Mouse (Mus musculus): ENCODE data around the gene Armcx6. TPM values are rescaled to one million over a fixed set of nuclear protein-coding genes. Genes with fewer than 3 reads are reported as not detected.
"Not testable (repeated sequence)": the region's sequence is repeated elsewhere in the genome, so short reads cannot be mapped to it uniquely, and the experiment has no call there.

Armcx6 gene
- polyA plus RNA-seq, 1 experiment from 2014 or later, result 7.2 TPM

- Histone ChIP-seq H3K9ac (no peak overlapping the region), H3K4me3 (no peak overlapping the region), H3K36me3 (no peaks in the 10 kb centered on the region), H3K9me3 (replicated peaks) (no peaks in the 10 kb centered on the region), H3K4me2 (no peak overlapping the region), H3K27ac (no peak overlapping the region), H3K4me1 (peaks cover 7% of the 10 kb centered on the region; the same call in 1 of the 2 replicates), H3K27me3 (replicated peaks) (0 out of 2 replicates have a peak, but pooled peaks cover 9% of the 10 kb centered on the region)
- WGBS (ENCODE audit: insufficient replicate concordance), result 92% methylated on average over 1 of the region's 1 CpGs
- ATAC-seq, result peak; percentile 52
Measured at GRCm38 (mm10) chrX:134737796-134738195, 13.4 kb downstream of the Armcx6 start.

- Histone ChIP-seq H3K27ac (no peak overlapping the region), H3K4me2 (no peak overlapping the region), H3K4me1 (no peaks in the 10 kb centered on the region), H3K9ac (no peak overlapping the region), H3K9me3 (replicated peaks) (no peaks in the 10 kb centered on the region), H3K27me3 (replicated peaks) (0 out of 2 replicates have a peak, but pooled peaks cover 8% of the 10 kb centered on the region), H3K36me3 (no peaks in the 10 kb centered on the region), H3K4me3 (no peak overlapping the region)
- no peak for ATAC-seq
- WGBS (ENCODE audit: insufficient replicate concordance), result 31% methylated on average over 4 of the region's 4 CpGs
Measured at GRCm38 (mm10) chrX:134729778-134730177, 21.4 kb downstream of the Armcx6 start.

- H3K9me3 ChIP-seq (replicated peaks); ATAC-seq; H3K4me2 ChIP-seq; H3K27ac ChIP-seq; H3K36me3 ChIP-seq; H3K4me1 ChIP-seq; H3K9ac ChIP-seq; H3K4me3 ChIP-seq; H3K27me3 ChIP-seq (replicated peaks): not testable (repeated sequence)
- WGBS (ENCODE audit: insufficient replicate concordance), result 41% methylated on average over 2 of the region's 2 CpGs
Measured at GRCm38 (mm10) chrX:134723762-134724161, 27.5 kb downstream of the Armcx6 start.

GRCm38 (mm10) chrX:134718524-134718923, 32.7 kb downstream of the Armcx6 start:
- Histone ChIP-seq H3K9me3 (replicated peaks) (no peaks in the 10 kb centered on the region), H3K36me3 (no peaks in the 10 kb centered on the region), H3K4me1 (no peaks in the 10 kb centered on the region), H3K27me3 (replicated peaks) (0 out of 2 replicates have a peak, but pooled peaks cover 3% of the 10 kb centered on the region), H3K9ac (peak overlapping the region; percentile 61), H3K4me3 (peak overlapping the region; percentile 59), H3K27ac (peak overlapping the region; percentile 68; the same call in 1 of the 2 replicates), H3K4me2 (peak overlapping the region; percentile 77)
- ATAC-seq, result peak; percentile 74; the same call in 1 of the 2 replicates
- 16% methylated on average over 14 of the region's 14 CpGs for WGBS (ENCODE audit: insufficient replicate concordance)

GRCm38 (mm10) chrX:134717752-134718308, 33.4 kb downstream of the Armcx6 start, which contains the start of gene Armcx1:
Gene Armcx1 (plus strand): TSS chrX:134717963.
- peak within 1 kb of the TSS; percentile 68 for H3K27ac ChIP-seq
- H3K9ac ChIP-seq, result peak within 1 kb of the TSS; percentile 61
- WGBS (ENCODE audit: insufficient replicate concordance), result 10% methylated on average over 16 of the region's 16 CpGs
- 0 out of 2 replicates have a peak, but pooled peaks cover 3% of the 10 kb centered on the region for H3K27me3 ChIP-seq (replicated peaks)
- no peaks in the 10 kb centered on the region for H3K9me3 ChIP-seq (replicated peaks)
- H3K4me3 ChIP-seq, result peak within 1 kb of the TSS; percentile 59
- ATAC-seq, result peak; percentile 89
- H3K4me1 ChIP-seq, result no peaks in the 10 kb centered on the region
- peak within 1 kb of the TSS; percentile 77 for H3K4me2 ChIP-seq
- H3K36me3 ChIP-seq, result no peaks in the 10 kb centered on the region

- Histone ChIP-seq H3K4me3 (no peak overlapping the region), H3K36me3 (no peaks in the 10 kb centered on the region), H3K9me3 (replicated peaks) (no peaks in the 10 kb centered on the region), H3K9ac (no peak overlapping the region), H3K4me1 (no peaks in the 10 kb centered on the region), H3K27me3 (replicated peaks) (0 out of 2 replicates have a peak, but pooled peaks cover 3% of the 10 kb centered on the region), H3K4me2 (no peak overlapping the region), H3K27ac (no peak overlapping the region)
- no peak for ATAC-seq
- 53% methylated on average over 3 of the region's 3 CpGs for WGBS (ENCODE audit: insufficient replicate concordance)
Measured at GRCm38 (mm10) chrX:134716863-134717262, 34.4 kb downstream of the Armcx6 start.

Small RNAs within 50 kb of the gene (microRNA-seq; reads per million reads assigned to microRNA genes)
- not detected for gene Mir7093

Other genes starting within 250 kb of the Armcx6 start
- 123 and 136 TPM in 2 replicates for gene Timm8a1, start 209.6 kb downstream of the Armcx6 start, polyA plus RNA-seq (2016; fragmentation: Nextera tagmentation; extraction: Ambion mirVana)
- gene Btk, start 167.8 kb downstream of the Armcx6 start, polyA plus RNA-seq (2016; fragmentation: Nextera tagmentation; extraction: Ambion mirVana), result 29.9 and 30.8 TPM in 2 replicates
- 409 and 421 TPM in 2 replicates for gene Rpl36a, start 165.8 kb downstream of the Armcx6 start, polyA plus RNA-seq (2016; fragmentation: Nextera tagmentation; extraction: Ambion mirVana)
- gene Gla, start 150.3 kb downstream of the Armcx6 start, polyA plus RNA-seq (2016; fragmentation: Nextera tagmentation; extraction: Ambion mirVana), result 4.5 and 4.8 TPM in 2 replicates
- 110 and 111 TPM in 2 replicates for gene Hnrnph2, start 150.2 kb downstream of the Armcx6 start, polyA plus RNA-seq (2016; fragmentation: Nextera tagmentation; extraction: Ambion mirVana)
- 0.79 and 0.81 TPM in 2 replicates for gene Armcx4, start 64.9 kb downstream of the Armcx6 start, polyA plus RNA-seq (2016; fragmentation: Nextera tagmentation; extraction: Ambion mirVana)
- 11.4 and 11.6 TPM in 2 replicates for gene Armcx1, start 33.5 kb downstream of the Armcx6 start, polyA plus RNA-seq (2016; fragmentation: Nextera tagmentation; extraction: Ambion mirVana)
- 22.1 and 22.8 TPM in 2 replicates for gene Armcx3, start 5.2 kb upstream of the Armcx6 start, polyA plus RNA-seq (2016; fragmentation: Nextera tagmentation; extraction: Ambion mirVana)
- 17.8 and 20.3 TPM in 2 replicates for gene Armcx2, start 57.8 kb upstream of the Armcx6 start, polyA plus RNA-seq (2016; fragmentation: Nextera tagmentation; extraction: Ambion mirVana)
- gene Nxf2, start 213.3 kb upstream of the Armcx6 start, polyA plus RNA-seq (2016; fragmentation: Nextera tagmentation; extraction: Ambion mirVana), result 0.32 and 0.50 TPM in 2 replicates